Mouse (Mus musculus) midbrain, embryonic 14.5 days (tissue): ENCODE measurements at regions not wholly inside any gene's neighbourhood (a gene's known extent, or its start where the extent isn't known, plus 50 kb on each side); places are given as distances from the start of the nearest gene placed in this dataset.
A peak's percentile ranks its signal among the peaks of the same experiment; 100 is the strongest.

Source experiments
- ATAC-seq: fragments of 200-750 bp; cut with Nextera tagmentation; 2 replicates; pipeline ENCODE4 v1.8.0; 2017; ENCODE audit warnings: moderate number of reproducible peaks, moderate library complexity; ENCODE audit not compliant: low FRiP score, low TSS enrichment
- DNase-seq: peaks from one replicate; pipeline ENCODE4 v3.0.0-alpha.2; 2015
- H3K27ac ChIP-seq: fragments of 300-500 bp; sonication (generic); replicated peaks from 2 replicates; pipeline ENCODE4 v1.5.1; 2014; ENCODE audit warnings: mild to moderate bottlenecking, low read depth, low read length, moderate library complexity
- H3K27me3 ChIP-seq: fragments of 300-500 bp; sonication (generic); 2 replicates; pipeline ENCODE4 v1.6.1; 2014; ENCODE audit warnings: low read length, control low read depth, mixed read lengths; ENCODE audit not compliant: control insufficient read depth, insufficient read depth
- H3K36me3 ChIP-seq: fragments of 300-500 bp; sonication (generic); 2 replicates; pipeline ENCODE4 v1.6.1; 2014; ENCODE audit warnings: low read length, control low read depth; ENCODE audit not compliant: control insufficient read depth, insufficient read depth
- H3K4me1 ChIP-seq: fragments of 300-500 bp; sonication (generic); 2 replicates; pipeline ENCODE4 v1.6.1; 2014; ENCODE audit warnings: mild to moderate bottlenecking, antibody characterized with exemption, low read length, control low read depth; ENCODE audit not compliant: control insufficient read depth, insufficient read depth
- H3K4me2 ChIP-seq: fragments of 300-500 bp; sonication (generic); 2 replicates; pipeline ENCODE4 v1.6.1; 2014; ENCODE audit warnings: mild to moderate bottlenecking, low read length, moderate library complexity
- H3K4me3 ChIP-seq: fragments of 300-500 bp; sonication (generic); replicated peaks from 2 replicates; pipeline ENCODE4 v1.5.1; 2014; ENCODE audit warnings: low read depth, low read length
- H3K9ac ChIP-seq: fragments of 300-500 bp; sonication (generic); replicated peaks from 2 replicates; pipeline ENCODE4 v1.6.1; 2014; ENCODE audit warnings: mild to moderate bottlenecking, low read length, moderate library complexity
- H3K9me3 ChIP-seq: fragments of 300-500 bp; sonication (generic); 2 replicates; pipeline ENCODE4 v1.6.1; 2016; ENCODE audit warnings: low read length, control low read depth, mixed read lengths; ENCODE audit not compliant: control insufficient read depth
- WGBS: fragments of 180-500 bp; shearing (Covaris S2); extraction: QIAGEN DNeasy Blood & Tissue Kit; methylation state at CpG from one replicate; pipeline ENCODE4 v1.1.7; 2014; 5-methylcytosine and 5-hydroxymethylcytosine counted together

- ATAC-seq = no peak
- no peak overlapping the region for H3K9ac ChIP-seq
- H3K4me1 ChIP-seq = no peaks in the 10 kb centered on the region
- no peak overlapping the region for H3K27ac ChIP-seq
- no peak for DNase-seq
- no peak overlapping the region for H3K4me2 ChIP-seq
- H3K4me3 ChIP-seq = no peak overlapping the region
- H3K36me3 ChIP-seq = no peaks in the 10 kb centered on the region
- peaks cover 3% of the 10 kb centered on the region; the same call in 1 of the 2 replicates for H3K9me3 ChIP-seq
- WGBS = 84% methylated on average over 3 of the region's 3 CpGs
- no peaks in the 10 kb centered on the region for H3K27me3 ChIP-seq
Observed at GRCm38 (mm10) chr7:72826597-72826996, 520.2 kb upstream of the Mctp2 start.

- 0 out of 2 replicates have a peak, but pooled peaks cover 2% of the 10 kb centered on the region for H3K9me3 ChIP-seq
- no peak overlapping the region for H3K4me2 ChIP-seq
- H3K4me3 ChIP-seq = no peak overlapping the region
- WGBS = 90% methylated on average over 1 of the region's 1 CpGs
- DNase-seq = no peak
- H3K27me3 ChIP-seq = no peaks in the 10 kb centered on the region
- H3K9ac ChIP-seq = no peak overlapping the region
- no peaks in the 10 kb centered on the region for H3K36me3 ChIP-seq
- no peak for ATAC-seq
- H3K4me1 ChIP-seq = peaks cover 26% of the 10 kb centered on the region
- no peak overlapping the region for H3K27ac ChIP-seq
Observed at GRCm38 (mm10) chr7:72835423-72835822, 529.0 kb upstream of the Mctp2 start.

- 0 out of 2 replicates have a peak, but pooled peaks cover 2% of the 10 kb centered on the region for H3K9me3 ChIP-seq
- H3K4me3 ChIP-seq = no peak overlapping the region
- no peak overlapping the region for H3K9ac ChIP-seq
- 55% methylated on average over 4 of the region's 4 CpGs for WGBS
- H3K4me1 ChIP-seq = peaks cover 26% of the 10 kb centered on the region
- no peak overlapping the region for H3K4me2 ChIP-seq
- H3K27me3 ChIP-seq = no peaks in the 10 kb centered on the region
- ATAC-seq (no peak), DNase-seq (no peak)
- H3K36me3 ChIP-seq = no peaks in the 10 kb centered on the region
- peak overlapping the region; percentile 75; the same call in 1 of the 2 replicates for H3K27ac ChIP-seq
Observed at GRCm38 (mm10) chr7:72836026-72836425, 529.6 kb upstream of the Mctp2 start.

GRCm38 (mm10) chr7:72836457-72836985 is 530.1 kb upstream of the Mctp2 start:
- H3K4me3 ChIP-seq = no peak overlapping the region
- peaks cover 26% of the 10 kb centered on the region for H3K4me1 ChIP-seq
- H3K27me3 ChIP-seq = no peaks in the 10 kb centered on the region
- no peaks in the 10 kb centered on the region for H3K36me3 ChIP-seq
- DNase-seq = peak; percentile 52
- no peak overlapping the region for H3K4me2 ChIP-seq
- H3K9ac ChIP-seq = no peak overlapping the region
- 0 out of 2 replicates have a peak, but pooled peaks cover 2% of the 10 kb centered on the region for H3K9me3 ChIP-seq
- 8% methylated on average over 6 of the region's 6 CpGs for WGBS
- ATAC-seq = no peak; the same call in 1 of the 2 replicates
- H3K27ac ChIP-seq = peak overlapping the region; percentile 75

GRCm38 (mm10) chr7:72837992-72838655 is 531.7 kb upstream of the Mctp2 start:
- ATAC-seq = peak; percentile 60; the same call in 1 of the 2 replicates
- H3K27me3 ChIP-seq = no peaks in the 10 kb centered on the region
- peak overlapping the region; percentile 75 for H3K27ac ChIP-seq
- 0 out of 2 replicates have a peak overlapping the region, but pooled peaks have one; percentile 9 for H3K4me2 ChIP-seq
- no peaks in the 10 kb centered on the region for H3K9me3 ChIP-seq
- no peak overlapping the region for H3K4me3 ChIP-seq
- no peaks in the 10 kb centered on the region for H3K36me3 ChIP-seq
- peak; percentile 78 for DNase-seq
- no peak overlapping the region for H3K9ac ChIP-seq
- H3K4me1 ChIP-seq = peaks cover 26% of the 10 kb centered on the region
- under 1% methylated on average over 6 of the region's 6 CpGs for WGBS

GRCm38 (mm10) chr7:72851346-72851745 is 524.0 kb upstream of the Rgma start:
- no peak overlapping the region for H3K4me3 ChIP-seq
- ATAC-seq = no peak
- H3K27ac ChIP-seq = no peak overlapping the region
- no peak overlapping the region for H3K9ac ChIP-seq
- DNase-seq = no peak
- no peak overlapping the region for H3K4me2 ChIP-seq
- no peaks in the 10 kb centered on the region for H3K36me3 ChIP-seq
- H3K27me3 ChIP-seq = no peaks in the 10 kb centered on the region
- H3K9me3 ChIP-seq = no peaks in the 10 kb centered on the region
- H3K4me1 ChIP-seq = no peaks in the 10 kb centered on the region
- 96% methylated on average over 1 of the region's 1 CpGs for WGBS

GRCm38 (mm10) chr7:72854501-72855002 is 520.8 kb upstream of the Rgma start:
- no peaks in the 10 kb centered on the region for H3K4me1 ChIP-seq
- H3K9ac ChIP-seq = no peak overlapping the region
- no peaks in the 10 kb centered on the region for H3K9me3 ChIP-seq
- H3K36me3 ChIP-seq = no peaks in the 10 kb centered on the region
- no peaks in the 10 kb centered on the region for H3K27me3 ChIP-seq
- H3K4me3 ChIP-seq = no peak overlapping the region
- H3K27ac ChIP-seq = no peak overlapping the region
- no peak overlapping the region for H3K4me2 ChIP-seq
- DNase-seq (no peak), ATAC-seq (no peak)
- 65% methylated on average over 2 of the region's 2 CpGs for WGBS

GRCm38 (mm10) chr7:72866966-72867754 is 508.1 kb upstream of the Rgma start:
- H3K36me3 ChIP-seq = no peaks in the 10 kb centered on the region
- DNase-seq = no peak
- no peak for ATAC-seq

More at GRCm38 (mm10) chr7:72866966-72867754, 508.1 kb upstream of the Rgma start:
- no peak overlapping the region for H3K4me3 ChIP-seq
- no peaks in the 10 kb centered on the region for H3K4me1 ChIP-seq
- H3K27ac ChIP-seq = 0 out of 2 replicates have a peak overlapping the region, but pooled peaks have one; percentile 0
- no peak overlapping the region for H3K9ac ChIP-seq
- 72% methylated on average over 6 of the region's 6 CpGs for WGBS
- no peaks in the 10 kb centered on the region for H3K9me3 ChIP-seq
- no peaks in the 10 kb centered on the region for H3K27me3 ChIP-seq
- H3K4me2 ChIP-seq = no peak overlapping the region
